Mouse (Mus musculus): Measurements from ENCODE around the gene Zfp1. TPM values are rescaled to one million over a fixed set of nuclear protein-coding genes. Genes with fewer than 3 reads are reported as not detected.

Zfp1 gene
- total RNA-seq, 2 experiments from 2014 or later = 7.2 to 8.7 TPM

DNA sequence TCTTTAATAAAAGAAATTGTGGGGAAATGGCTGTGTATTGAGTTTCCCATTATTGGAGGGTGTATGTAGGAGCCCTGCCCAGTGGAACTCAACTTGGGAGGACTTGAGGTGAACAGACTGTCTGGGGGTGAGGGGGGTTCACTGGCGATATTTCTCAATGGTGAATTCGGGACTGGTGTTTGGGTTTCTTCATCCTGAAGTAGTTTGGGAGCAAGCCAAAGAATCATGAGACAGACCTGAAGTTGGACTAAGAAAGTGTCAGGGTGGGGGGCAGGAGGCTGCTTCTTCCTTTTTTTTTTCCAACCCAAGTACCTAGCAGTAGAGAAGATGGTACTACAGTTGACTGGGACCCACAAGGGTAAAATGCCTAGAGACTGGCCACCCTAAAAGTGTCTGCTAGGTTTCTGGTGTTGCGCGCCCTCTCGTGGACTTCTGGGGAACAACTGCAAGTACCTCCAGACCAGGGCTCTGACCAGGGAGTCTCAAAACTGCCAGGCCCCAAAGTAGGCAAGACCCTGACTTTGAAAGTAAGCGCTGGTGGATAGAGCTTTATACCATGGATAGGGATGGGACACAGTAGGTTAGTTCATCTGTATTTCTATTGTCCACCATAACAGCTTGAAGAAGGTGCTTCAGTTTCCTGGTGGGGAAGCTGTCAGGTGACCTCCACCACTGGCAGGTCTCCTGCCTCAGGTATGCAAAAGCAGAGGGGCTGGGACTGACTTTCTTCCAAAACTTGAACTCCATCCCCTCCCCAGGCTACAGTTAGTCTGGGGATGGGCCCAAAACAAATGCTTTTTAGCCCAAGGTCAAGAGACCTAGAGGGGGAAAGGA, 17.3 kb upstream of the Zfp1 start:
- DNase-seq = peak; percentile 79 to 84

DNA sequence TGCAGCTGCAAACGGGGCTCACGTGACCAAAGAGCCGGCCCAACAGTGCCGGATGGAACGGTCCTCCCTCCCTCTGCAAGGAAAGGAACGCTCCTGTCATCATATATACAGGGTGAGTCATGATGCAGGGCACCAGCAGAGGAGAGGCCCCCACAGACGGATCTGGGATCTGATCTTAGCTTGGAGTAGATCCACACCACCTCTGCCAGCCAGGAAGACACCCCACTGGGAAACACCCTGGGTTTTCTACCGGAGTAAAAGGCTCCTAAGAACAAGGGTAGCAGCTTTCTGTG, 16.7 kb upstream of the Zfp1 start:
- no peak for DNase-seq

DNA sequence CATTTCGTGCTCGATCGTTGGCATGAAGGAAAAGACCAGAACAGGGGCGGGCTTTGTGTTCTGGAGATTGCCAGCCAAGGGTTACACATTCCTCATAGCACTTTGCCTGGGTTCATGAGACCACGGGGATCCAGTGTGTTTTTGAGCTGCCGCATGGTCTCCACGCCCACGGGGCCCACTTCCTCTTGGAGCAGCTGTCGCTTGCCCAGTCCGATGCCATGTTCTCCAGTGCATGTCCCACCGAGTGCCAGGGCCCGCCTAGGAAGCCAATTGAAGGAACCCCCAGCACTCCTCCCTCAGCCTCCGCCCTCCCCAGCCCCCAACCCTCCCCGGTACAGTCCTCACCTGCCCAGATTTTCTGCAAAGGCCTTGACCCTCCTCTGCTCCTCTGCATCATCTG, 16.3 kb upstream of the Zfp1 start:
- DNase-seq = no peak

DNA sequence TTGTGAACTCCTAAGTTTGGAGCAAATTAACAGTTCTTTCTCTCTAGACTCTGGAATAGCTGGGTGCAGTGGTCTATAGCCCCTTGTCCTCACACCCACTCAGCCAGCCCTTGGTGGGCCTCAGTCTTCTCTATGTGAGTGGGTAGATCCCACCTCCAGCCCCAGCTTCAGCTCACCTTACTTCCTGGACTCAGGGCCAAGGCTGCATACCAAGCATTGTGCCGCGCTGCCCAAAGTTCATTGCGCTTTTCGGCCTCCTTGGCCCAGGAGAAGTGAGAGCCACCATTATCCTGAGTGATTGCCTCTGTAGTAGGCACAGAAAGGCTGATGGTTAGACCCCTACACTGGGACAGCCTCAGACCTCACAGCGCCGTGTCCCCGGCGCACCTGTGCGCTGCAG, 15.3 kb upstream of the Zfp1 start:
- DNase-seq = no peak

DNA sequence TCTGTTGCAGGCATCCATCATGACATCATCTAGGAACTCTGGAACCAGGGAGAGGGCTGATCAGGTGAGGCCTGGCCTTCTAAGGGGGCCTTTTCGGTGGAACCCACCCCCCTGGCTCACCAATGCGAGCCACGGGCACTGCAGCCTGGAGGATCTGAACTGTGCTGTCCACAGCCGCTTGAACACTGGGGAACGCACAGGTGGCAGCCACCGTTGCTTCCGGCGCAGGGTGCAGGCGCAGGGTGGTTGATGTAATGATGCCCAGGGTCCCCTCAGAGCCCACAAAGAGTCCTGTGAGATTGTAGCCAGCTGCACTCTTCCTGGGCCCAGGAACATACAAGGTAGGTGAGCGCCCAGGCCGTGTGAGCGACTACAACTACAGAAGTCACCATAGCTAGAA, 14.8 kb upstream of the Zfp1 start:
- no peak for DNase-seq

DNA sequence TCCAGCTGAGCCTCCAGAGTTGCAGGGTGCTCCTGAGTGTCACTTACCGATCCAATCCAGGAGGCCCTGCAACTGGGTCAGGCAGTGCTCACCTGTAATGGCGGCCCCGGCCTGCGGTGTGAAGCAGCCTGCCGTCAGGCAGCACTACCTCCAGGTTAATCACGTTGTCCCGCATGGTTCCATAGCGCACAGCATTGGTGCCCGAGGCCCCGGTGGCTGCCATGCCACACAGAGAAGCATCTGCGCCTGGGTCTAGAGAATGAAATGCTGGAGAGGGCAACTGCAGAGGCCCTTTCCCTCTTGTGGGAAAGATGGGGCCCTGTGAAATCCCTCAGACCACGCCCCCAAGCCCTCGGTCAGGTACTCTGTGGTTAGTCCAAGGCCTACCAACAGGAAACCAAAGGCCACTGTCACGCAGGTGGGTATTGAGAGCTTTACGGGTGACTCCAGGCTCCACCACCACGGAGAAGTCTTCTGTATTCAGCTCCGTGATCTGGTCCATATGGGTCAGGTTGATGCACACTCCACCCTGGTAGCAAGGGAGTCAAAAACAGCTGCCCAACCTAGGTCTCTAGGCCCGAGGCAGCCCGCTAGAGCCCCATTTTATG, 14.2 kb upstream of the Zfp1 start:
- no peak for DNase-seq

DNA sequence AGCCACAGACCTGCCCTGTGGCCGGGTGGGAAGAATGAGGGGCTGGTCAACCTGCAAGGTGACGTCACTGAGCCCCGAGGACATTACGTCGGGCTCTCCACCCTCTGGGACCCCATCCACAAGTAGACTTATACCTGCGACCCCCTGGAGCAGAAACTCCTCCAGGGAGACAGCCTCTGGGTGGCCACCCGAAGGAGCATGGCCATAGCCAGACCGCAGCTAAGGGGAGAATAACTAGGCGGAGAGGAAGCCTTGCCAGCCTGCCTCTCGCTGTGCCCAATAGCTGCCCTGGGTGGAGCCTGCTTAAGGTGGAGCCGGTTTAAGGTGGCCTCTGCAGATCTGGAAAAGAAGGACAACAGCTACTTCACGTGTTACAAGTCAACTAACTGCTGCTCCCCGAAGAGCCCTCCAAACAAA, 13.1 kb upstream of the Zfp1 start, which contains the start of gene Ldhd:
Ldhd (minus strand) TSS at position 270 of the 417 bp plus-strand sequence.
- peak; percentile 86 to 88 for DNase-seq

DNA sequence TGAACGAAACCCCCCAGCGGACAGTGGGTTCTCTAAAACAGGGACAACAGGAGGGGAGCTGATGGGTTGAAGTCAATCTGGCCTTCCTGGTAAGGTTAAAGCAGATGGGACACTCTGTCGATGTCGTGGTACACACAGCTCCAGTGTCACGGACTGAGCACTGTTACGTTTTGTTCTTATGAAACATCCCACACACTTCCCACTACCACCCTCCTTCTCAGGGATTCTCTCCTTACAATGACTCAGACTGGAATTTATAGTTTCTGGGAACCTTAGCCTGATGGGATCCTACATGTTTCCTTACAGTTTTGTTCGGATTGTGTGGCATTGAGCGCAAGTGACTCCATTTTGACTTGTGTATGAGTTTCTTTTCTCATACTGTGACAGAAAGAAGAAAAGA, 11.6 kb upstream of the Zfp1 start:
- no peak for DNase-seq

DNA sequence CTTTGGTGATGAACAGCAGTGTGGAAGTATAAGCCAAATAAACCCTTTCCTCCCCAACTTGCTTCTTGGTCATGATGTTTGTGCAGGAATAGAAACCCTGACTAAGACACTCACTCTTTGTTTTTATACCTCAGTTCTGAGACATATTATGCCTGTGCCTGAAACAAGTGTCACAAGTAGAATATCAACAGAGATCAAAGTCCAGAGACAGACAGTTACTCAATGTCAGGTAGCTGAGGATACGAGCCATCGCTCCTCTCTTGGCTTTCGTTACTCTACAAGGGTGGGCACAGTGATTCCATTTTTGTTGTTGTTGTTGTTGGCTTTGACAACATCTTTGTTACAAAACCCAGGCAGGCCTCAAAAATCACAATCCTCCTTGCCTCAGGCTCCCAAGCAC, 10.2 kb upstream of the Zfp1 start:
- DNase-seq = no peak

DNA sequence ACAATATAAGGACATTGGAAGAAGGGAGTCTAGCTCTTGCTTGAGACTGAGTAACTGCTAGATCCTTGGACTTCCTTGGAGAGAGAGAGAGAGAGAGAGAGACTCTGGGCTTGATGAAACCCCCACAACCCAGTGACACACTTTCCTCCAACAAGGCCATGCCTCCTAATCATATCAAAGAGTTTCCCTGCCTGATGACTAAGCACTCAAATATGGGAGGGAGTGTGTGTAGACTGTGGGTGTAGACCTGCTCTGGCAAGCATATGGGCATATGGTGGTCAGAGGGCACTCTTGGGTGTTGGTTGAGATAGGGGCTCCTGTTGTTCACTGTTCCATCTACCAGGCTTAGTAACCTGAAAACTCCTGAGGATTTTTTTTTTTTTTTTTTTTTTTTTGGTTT, 5.1 kb upstream of the Zfp1 start:
- no peak for DNase-seq

DNA sequence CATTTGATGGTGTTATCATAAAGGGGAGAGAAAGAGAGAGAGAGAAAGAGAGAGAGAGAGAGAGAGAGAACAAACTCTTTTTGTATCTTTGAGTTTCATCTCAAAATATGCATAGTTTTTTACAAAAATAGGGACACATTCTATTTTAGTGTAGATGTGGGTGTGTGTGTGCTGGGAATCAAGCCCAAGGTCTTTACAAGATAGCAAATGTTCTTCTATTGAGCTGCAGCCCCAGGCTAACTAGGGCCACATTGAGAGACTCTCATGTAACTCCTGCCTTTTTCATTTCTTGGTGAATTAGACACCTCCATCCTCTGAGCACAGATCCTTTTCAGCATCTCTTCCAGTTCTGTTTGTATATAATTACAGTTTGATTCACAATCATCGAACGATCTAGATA, 2.1 kb upstream of the Zfp1 start:
- no peak for DNase-seq

DNA sequence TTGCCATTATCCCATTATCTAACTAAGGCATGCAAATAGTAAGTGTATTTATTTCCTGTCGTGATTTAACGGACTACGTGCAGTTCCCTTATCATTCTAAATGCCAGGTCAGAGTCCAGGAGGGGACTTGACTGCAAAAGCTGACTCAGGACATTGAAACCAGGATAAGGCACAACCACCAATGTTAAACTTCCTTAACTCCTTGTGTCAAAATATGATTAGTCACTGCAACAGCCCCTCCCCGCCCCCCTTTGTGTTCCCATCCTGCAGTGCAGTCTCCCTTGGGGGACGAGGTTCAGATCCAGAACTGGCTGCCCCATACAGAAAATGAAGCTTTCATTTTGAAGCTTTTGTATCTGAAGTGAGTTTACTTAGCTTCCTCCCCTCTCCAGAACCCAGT, 705 bp upstream of the Zfp1 start:
- DNase-seq = peak in 1 of 2 experiments; percentile 52

DNA sequence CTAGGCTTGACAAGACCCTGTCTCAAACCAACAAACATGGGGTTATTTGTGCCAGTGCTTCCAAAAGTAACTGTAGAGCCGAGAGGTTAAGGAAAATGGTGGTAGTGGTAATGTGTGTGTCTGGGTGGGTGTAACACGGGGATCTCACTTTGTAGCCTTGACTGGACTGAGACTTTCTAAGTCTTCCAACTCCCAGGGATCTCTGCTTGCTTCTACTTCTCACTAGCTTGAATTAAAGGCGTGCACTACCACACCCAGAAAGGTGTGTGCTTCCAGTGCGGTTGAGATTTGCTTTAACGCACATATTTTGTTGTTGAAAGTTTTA, 300 bp upstream of the Zfp1 start:
- no peak for DNase-seq

DNA sequence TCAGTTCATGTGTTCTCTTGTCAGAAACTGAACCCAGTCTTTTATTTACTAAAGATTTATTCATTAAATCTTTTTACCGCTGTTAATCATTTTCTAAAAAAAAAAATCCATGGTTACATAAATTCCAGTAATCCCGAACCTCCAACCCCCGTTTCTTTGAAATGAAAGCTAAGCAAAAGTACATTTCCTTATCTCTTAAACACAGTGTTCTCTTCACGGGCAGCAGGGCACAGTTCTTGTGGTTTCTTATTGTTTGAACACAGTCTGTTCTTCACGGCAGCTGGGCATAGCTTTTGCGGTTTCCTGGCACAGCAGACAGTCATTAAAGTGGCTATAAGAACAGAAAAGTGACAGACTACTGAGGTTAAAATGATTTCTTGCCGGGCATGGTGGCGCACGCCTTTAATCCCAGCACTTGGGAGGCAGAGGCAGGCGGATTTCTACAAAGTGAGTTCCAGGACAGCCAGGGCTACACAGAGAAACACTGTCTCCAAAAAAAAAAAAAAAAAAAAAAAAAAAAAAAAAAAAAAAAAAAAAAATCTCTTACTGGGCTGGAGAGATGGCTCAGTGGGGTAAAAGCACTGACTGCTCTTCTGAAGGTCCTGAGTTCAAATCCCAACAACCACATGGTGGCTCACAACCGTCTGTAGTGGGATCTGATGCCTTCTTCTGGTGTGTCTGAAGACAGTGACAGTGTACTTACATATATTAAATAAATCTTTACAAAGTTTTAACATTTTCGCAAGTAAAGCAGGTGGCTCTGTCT, 1.3 kb downstream of the Zfp1 start:
- DNase-seq = peak in 1 of 2 experiments; percentile 31

DNA sequence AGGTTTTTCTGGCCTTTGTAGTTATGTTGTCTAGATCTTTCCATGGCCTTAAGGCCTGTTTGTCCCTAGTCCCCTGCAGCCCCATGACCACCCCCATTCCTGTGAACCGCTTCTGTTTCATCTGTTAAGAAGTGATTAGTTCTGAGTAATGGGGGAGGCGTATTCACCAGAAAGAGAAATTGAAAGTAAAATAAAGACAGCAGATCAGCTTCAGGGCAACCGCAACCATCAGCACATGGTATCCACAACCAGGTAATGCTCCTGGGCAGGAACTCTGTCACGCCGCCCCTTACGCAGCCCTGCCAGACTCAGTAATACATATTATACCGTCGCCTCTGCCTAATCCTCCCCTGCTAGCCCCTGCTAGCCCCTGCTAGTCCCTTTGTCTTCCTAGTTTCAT, 2.5 kb downstream of the Zfp1 start:
- no peak for DNase-seq

DNA sequence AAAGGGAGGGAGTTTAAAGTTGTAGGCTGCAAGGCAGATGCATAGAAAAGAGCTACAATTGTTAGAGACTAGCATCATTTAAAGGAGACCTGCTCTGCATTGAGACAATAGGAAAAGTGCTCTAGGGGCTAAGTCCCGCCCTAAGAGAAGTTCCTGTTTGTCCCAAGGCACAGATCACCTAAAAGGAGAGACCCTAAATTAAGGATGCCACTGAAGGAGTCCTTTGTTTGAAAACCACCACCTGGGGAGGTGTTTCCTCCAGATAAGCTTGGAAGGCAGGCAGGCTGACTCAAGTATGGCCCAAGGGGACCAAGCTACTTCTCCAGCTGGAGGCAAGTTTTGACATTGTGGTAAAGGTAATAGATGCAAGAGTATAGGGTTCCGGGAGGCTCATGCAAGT, 5.6 kb downstream of the Zfp1 start:
- DNase-seq = no peak

DNA sequence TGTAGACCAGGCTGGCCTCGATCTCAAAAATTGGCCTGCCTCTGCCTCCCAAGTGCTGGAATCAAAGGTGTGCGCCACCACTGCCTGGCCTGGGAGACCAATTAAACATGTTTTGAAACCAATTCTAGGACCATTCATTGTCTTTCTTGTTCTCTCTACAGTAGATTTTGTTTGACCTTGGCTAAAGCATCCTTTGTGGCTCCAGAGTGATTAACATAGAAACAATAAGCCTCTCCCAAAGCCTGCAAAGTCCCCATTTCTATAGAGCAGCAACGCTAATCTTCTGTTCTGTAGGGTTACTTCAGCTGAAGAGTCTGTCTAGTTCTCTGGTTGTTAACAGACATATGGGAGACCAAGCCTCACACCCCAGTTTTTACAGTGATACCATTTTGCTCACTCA, 7.5 kb downstream of the Zfp1 start:
- no peak for DNase-seq

DNA sequence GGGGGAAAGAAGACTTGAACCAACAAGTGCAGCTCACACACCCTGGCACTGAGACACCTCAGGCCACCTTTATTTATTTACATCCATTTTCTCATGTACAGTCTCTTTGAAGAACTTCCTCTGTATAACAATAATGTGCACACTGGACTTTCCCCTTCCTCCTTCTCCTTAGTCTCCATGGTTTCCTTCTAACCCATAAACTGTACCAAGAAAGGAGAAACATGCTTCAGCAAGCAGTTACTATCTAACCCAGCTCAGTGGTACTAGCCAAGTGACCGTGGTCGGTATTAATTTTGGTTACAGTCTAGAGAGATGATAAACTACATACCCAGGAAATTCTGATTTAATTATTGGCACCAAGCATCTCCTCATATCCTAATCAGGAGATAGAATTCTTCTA, 10.3 kb downstream of the Zfp1 start:
- no peak for DNase-seq

DNA sequence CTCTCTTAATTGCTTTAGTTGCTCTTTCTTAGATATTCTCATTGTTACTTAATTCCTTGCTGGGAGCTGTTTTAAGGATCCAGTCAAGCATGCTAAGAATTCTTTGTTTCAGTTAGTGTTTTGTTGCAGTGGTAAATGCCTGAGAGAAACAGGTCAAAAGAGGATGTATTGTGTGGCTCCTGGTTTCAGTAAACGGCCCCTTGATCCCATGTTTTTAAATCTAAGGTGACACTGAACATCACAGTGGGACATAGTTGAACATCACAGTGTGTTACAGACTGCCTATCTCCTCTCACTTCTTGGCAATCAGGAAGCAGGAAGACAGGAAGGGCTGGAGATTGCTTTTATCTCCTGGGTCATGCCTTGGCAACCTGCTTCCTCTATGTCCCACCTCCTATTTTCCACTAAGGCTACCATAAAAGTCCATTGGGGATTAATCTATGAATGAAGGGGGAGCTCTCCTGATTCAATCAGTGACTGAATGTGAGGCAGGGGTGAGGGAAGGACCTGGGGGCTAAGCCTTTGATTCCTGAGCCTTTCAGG, 14.2 kb downstream of the Zfp1 start:
- no peak for DNase-seq

DNA sequence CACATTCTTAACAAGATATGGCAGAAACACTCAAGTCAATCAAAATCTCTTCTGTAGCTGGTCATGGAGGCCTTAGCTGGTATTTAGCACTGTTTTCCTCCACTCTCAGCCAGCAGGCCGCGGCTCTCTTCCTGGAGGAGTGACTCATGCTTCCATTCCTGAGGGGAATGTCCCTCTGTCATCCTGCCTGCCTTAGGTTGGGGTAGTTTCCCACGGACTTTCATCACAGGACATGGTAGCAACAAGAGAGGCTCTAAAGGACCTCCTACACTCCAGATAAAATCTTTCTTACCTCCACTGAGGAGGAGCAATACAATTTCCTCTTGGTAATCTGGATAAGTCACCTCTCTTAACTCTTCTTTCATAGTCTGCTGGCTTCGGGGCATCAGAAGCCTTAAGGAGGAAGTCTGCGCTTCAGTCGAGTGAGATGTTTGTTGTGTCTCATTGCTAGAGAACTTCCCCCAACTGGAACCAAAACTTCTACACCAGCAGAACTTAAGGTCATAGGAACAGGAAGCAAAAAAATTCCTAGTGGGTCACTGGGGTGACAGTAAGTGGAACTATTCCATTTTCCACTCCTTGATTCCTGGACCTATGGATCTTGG, 15.7 kb downstream of the Zfp1 start:
- DNase-seq = peak; percentile 22 to 57

DNA sequence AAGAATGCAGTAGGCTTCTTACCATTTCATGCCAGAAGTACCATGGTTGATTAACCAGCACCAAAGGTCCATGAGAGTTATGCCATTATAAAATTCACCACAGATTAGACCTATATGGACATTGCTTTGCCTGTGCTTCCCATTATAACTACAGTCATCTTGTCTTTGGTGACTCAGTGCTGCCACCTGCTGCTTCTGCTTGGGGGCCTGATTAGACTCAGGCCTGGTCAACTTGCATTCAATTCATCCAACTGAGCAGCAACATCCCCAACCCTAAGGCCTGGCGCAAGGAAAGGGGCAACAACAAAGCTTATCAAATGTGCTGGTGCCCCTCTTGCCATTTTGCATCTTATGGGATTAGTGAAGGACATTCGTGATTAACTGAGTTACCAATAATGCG, 19.3 kb downstream of the Zfp1 start:
- peak; percentile 85 to 88 for DNase-seq

DNA sequence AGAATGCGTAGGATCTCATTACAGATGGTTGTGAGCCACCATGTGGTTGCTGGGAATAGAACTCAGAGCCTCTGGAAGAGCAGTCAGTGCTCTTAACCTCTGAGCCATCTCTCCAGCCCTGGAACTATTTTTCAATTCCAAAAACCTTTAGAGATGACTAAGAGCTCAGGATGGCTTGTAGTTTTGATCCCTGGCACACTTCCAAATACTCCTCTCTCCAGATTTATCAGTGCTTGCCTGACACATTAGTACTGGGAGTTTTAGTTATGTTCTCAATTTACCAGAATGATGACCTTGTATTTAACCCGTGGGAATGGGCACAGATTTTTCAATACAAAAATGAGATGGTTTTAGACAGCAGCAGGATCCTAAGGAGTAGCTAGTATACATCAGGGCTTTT, 23.6 kb downstream of the Zfp1 start:
- DNase-seq = peak in 1 of 2 experiments; percentile 32

DNA sequence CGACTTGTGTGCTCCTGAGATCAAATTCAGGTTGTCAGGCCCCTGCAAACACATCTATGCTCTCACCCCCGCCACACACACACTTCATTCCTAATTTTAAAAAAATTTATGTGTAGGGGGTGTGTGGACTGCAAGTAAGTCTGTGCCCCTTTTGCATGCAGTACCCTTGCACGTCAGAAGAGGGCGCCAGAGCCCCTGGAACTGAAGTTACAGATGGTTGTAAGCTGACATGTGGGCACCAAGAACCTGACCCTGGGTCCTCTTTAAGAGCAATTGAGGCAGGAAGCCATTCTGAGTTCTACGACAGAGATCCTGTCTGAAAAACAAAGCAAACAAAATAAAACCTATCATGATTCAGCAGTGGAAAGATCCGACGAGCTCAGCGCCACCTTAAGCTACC, 33.0 kb downstream of the Zfp1 start:
- DNase-seq = no peak

Data from adrenal gland, postnatal 36 days (tissue).